Mouse (Mus musculus) liver, embryonic 14.5 days (tissue): ENCODE data around the gene Draxin. TPM values are rescaled to one million over a fixed set of nuclear protein-coding genes. Genes with fewer than 3 reads are reported as not detected.
"Not testable (repeated sequence)": the region's sequence is repeated elsewhere in the genome, so short reads cannot be mapped to it uniquely, and the experiment has no call there.

ENCODE experiments used
- ATAC-seq: fragments of 200-750 bp; cut with Nextera tagmentation; 2 replicates; pipeline ENCODE4 v1.8.0; 2017; ENCODE audit warnings: moderate number of reproducible peaks, mild to moderate bottlenecking, moderate library complexity; ENCODE audit not compliant: insufficient read depth
- DNase-seq, 3 experiments: peaks; one replicate each; pipeline ENCODE4 v3.0.0-alpha.2; 2012 to 2013; ENCODE audit warnings: low read depth in 3 of 3, low spot score in 3 of 3
- H3K27ac ChIP-seq: fragments of 300-500 bp; sonication (generic); 2 replicates; pipeline ENCODE4 v1.5.1; 2014; ENCODE audit warnings: moderate library complexity, mild to moderate bottlenecking, control low read depth, inconsistent platforms
- H3K27me3 ChIP-seq: fragments of 300-500 bp; sonication (generic); 2 replicates; pipeline ENCODE4 v1.6.1; 2014; ENCODE audit warnings: mild to moderate bottlenecking, low read length, moderate library complexity; ENCODE audit not compliant: control insufficient read depth, insufficient read depth
- H3K36me3 ChIP-seq: fragments of 300-500 bp; sonication (generic); replicated peaks from 2 replicates; pipeline ENCODE4 v1.6.1; 2014; ENCODE audit warnings: low read depth; ENCODE audit not compliant: control insufficient read depth, insufficient read depth
- H3K4me1 ChIP-seq, 2 experiments: fragments of 200-500 bp in 1 of 2; fragments of 300-500 bp in 1 of 2; sonication (generic) in 1 of 2; replicated peaks; 2 replicates each; pipeline ENCODE4 v1.6.1; 2012 to 2014; ENCODE audit warnings: antibody characterized with exemption in 1 of 2, inconsistent platforms in 1 of 2, low read length in 1 of 2; ENCODE audit not compliant: control insufficient read depth in 2 of 2, insufficient read depth in 2 of 2
- H3K4me2 ChIP-seq: fragments of 300-500 bp; sonication (generic); 2 replicates; pipeline ENCODE4 v1.6.1; 2014; ENCODE audit warnings: low read depth, mild to moderate bottlenecking, control low read depth, moderate library complexity
- H3K4me3 ChIP-seq, 2 experiments: fragments of 200-500 bp in 1 of 2; fragments of 300-500 bp in 1 of 2; sonication (generic) in 1 of 2; 2 replicates each; pipeline ENCODE4 v1.5.1; 2012 to 2014; ENCODE audit warnings: low read depth in 2 of 2, low read length in 2 of 2, mild to moderate bottlenecking in 2 of 2, control low read depth in 1 of 2, inconsistent platforms in 1 of 2, moderate library complexity in 1 of 2; ENCODE audit not compliant: insufficient read depth in 1 of 2
- H3K9ac ChIP-seq: fragments of 300-500 bp; sonication (generic); replicated peaks from 2 replicates; pipeline ENCODE4 v1.6.1; 2014; ENCODE audit warnings: mild to moderate bottlenecking, control low read depth, moderate library complexity
- H3K9me3 ChIP-seq: fragments of 300-500 bp; sonication (generic); 2 replicates; pipeline ENCODE4 v1.6.1; 2016; ENCODE audit warnings: low read length, mixed read lengths; ENCODE audit not compliant: control insufficient read depth
- CTCF ChIP-seq: IDR thresholded peaks from 2 replicates; pipeline ENCODE4 v1.5.1; 2016; ENCODE audit warnings: antibody characterized with exemption, low read depth, control low read depth
- EP300 ChIP-seq: IDR thresholded peaks from 2 replicates; pipeline ENCODE4 v1.6.1; 2016; ENCODE audit warnings: antibody characterized with exemption, low read depth
- WGBS: fragments of 180-500 bp; shearing (Covaris S2); extraction: QIAGEN DNeasy Blood & Tissue Kit; methylation state at CpG from one replicate; pipeline ENCODE4 v1.1.7; 2014; ENCODE audit not compliant: insufficient replicate concordance; 5-methylcytosine and 5-hydroxymethylcytosine counted together
- polyA plus RNA-seq, 2 experiments: library from polyadenylated mRNA; depleted of rRNA in 1 of 2; stranded (reverse) in 1 of 2; unstranded in 1 of 2; fragments of >200 nt; fragmentation: Nextera tagmentation in 1 of 2; extraction: Ambion mirVana in 1 of 2; gene quantifications; 2 replicates each; pipeline versions ENCODE4 v1.2.1 to v1.2.3; 2012 to 2014

Gene Draxin
- polyA plus RNA-seq, 2 experiments, result 0.05 to 0.16 TPM

DNA sequence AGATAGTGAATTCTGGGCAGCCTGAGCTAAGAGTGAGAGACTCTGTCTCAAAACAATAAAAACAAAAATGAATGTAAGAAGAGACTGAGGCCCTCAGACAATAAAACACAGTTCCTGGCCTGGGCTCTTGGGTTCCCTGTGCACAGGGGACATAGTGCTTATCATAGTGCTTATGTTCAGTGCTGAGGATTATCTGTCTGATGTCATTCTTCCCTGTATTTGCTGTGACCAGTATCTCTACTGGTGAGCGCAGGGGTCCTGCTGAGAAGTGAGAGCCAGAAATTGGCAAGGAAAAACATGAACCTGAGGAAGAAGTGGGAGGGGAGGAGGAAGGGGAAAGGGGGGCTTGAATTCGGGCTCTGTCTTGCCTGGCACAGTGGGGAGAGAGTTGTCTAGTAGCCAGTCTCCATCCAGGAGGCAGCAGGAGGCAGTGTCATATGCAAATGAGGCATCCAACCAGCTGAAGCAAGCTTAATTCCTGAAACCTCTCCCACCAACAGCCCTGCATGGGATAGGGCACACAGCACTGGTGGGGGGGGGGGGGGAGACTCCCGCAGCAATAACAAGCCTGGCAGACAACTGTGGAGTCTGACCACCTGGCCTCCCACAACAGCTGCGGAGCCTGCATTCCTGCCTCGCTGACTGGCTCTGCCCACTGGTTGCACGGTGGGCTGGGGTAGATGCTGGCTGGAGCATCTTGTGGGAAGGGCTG, 8.4 kb downstream of the Draxin start:
- no peak for TF ChIP-seq EP300
- TF ChIP-seq CTCF, result no peak
- no peak overlapping the region for H3K27ac ChIP-seq
- no peaks in the 10 kb centered on the region for H3K27me3 ChIP-seq
- no peaks in the 10 kb centered on the region for H3K4me1 ChIP-seq
- ATAC-seq, result no peak
- no peak for DNase-seq
- 28% methylated on average over 6 of the region's 6 CpGs for WGBS
- H3K4me2 ChIP-seq, result no peak overlapping the region
- no peaks in the 10 kb centered on the region for H3K9me3 ChIP-seq
- no peak overlapping the region for H3K9ac ChIP-seq
- no peak overlapping the region for H3K4me3 ChIP-seq
- no peaks in the 10 kb centered on the region for H3K36me3 ChIP-seq

- WGBS, result 62% methylated on average over 4 of the region's 4 CpGs
- H3K36me3 ChIP-seq, result no peaks in the 10 kb centered on the region
- DNase-seq (no peak), ATAC-seq (no peak)
- H3K4me2 ChIP-seq, result no peak overlapping the region
- H3K4me3 ChIP-seq, result no peak overlapping the region
- no peaks in the 10 kb centered on the region for H3K4me1 ChIP-seq
- TF ChIP-seq EP300 (no peak), CTCF (no peak)
- no peak overlapping the region for H3K9ac ChIP-seq
- H3K27me3 ChIP-seq, result no peaks in the 10 kb centered on the region
- no peak overlapping the region for H3K27ac ChIP-seq
- no peaks in the 10 kb centered on the region for H3K9me3 ChIP-seq
Observed at GRCm38 (mm10) chr4:148121362-148121761, 9.1 kb downstream of the Draxin start.

DNA sequence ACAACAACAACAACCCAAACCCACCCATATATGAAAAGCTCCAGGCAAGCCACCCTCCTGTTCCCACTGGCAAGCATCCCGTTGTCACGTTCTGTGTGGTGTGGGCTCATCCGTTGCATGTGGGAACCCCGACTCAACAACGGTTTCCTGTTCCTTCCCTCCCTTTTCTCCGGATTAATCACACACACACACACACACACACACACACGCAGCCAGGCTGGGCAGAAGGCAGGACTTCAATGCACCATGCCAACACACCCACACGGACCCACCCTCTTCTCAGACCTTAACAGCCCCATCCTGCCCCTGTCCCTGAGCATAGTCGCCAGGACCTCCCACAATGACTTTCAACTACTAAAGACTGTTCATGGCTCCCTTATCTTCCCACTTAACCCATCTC, 9.9 kb downstream of the Draxin start:
- H3K4me2 ChIP-seq, result no peak overlapping the region
- no peak overlapping the region for H3K9ac ChIP-seq
- H3K27me3 ChIP-seq, result no peaks in the 10 kb centered on the region
- WGBS, result 57% methylated on average over 9 of the region's 9 CpGs
- DNase-seq (no peak), ATAC-seq (no peak)
- H3K9me3 ChIP-seq, result no peaks in the 10 kb centered on the region
- no peaks in the 10 kb centered on the region for H3K36me3 ChIP-seq
- no peak overlapping the region for H3K4me3 ChIP-seq
- TF ChIP-seq EP300, result no peak
- TF ChIP-seq CTCF, result no peak
- no peaks in the 10 kb centered on the region for H3K4me1 ChIP-seq
- H3K27ac ChIP-seq, result no peak overlapping the region

GRCm38 (mm10) chr4:148119578-148119977, 10.9 kb downstream of the Draxin start:
- peak; percentile 48 for TF ChIP-seq CTCF
- ATAC-seq, DNase-seq, H3K9me3 ChIP-seq, H3K27ac ChIP-seq, H3K36me3 ChIP-seq, H3K4me3 ChIP-seq, H3K4me2 ChIP-seq, H3K9ac ChIP-seq, H3K4me1 ChIP-seq, H3K27me3 ChIP-seq: not testable (repeated sequence)
- 56% methylated on average over 9 of the region's 9 CpGs for WGBS

DNA sequence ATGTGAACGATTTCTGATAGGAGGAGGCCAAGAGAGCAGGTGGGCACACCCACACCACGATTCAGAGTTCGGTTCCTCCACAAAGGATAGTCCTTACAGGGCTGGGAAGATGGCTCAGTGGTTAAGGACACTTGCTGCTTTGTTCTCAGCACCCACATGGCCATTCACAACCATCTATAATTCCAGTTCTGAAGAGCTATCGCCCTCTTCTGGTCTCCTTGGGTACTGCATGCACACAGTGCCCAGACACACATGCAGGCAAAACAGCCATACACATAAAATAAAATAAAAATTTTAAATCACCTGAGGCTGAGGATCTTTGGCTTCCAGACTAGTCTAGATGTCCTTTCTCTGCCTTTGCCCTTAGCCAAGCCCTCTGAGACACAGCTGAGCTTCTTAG, 13.1 kb downstream of the Draxin start:
- Histone ChIP-seq H3K36me3 (no peaks in the 10 kb centered on the region), H3K9ac (no peak overlapping the region), H3K9me3 (no peaks in the 10 kb centered on the region), H3K27ac (no peak overlapping the region), H3K4me1 (no peaks in the 10 kb centered on the region), H3K4me2 (no peak overlapping the region), H3K4me3 (no peak overlapping the region), H3K27me3 (no peaks in the 10 kb centered on the region; the same call in 1 of the 2 replicates)
- WGBS, result 65% methylated on average over 4 of the region's 4 CpGs
- no peak for ATAC-seq
- peak; percentile 66 for TF ChIP-seq CTCF
- no peak for TF ChIP-seq EP300
- no peak for DNase-seq
